Mouse (Mus musculus) heart, postnatal 36 days (tissue): ENCODE data around the gene Rab14. TPM values are rescaled to one million over a fixed set of nuclear protein-coding genes. Genes with fewer than 3 reads are reported as not detected.

Experiments used
- DNase-seq, 2 experiments: peaks; one replicate each; pipeline ENCODE4 v3.0.0; 2021 to 2022
- intact Hi-C: fragments of 180-260 bp; cut with DNase I; formaldehyde crosslinking; loops from one replicate; pipeline ENCODE4 v1.15.1; 2025
- total RNA-seq, 2 experiments: library from RNA; stranded (reverse); gene quantifications; 2 replicates each; pipeline ENCODE4 v1.2.3; 2021

Rab14 gene
- total RNA-seq, 2 experiments from 2014 or later: 133 to 134 TPM

DNA sequence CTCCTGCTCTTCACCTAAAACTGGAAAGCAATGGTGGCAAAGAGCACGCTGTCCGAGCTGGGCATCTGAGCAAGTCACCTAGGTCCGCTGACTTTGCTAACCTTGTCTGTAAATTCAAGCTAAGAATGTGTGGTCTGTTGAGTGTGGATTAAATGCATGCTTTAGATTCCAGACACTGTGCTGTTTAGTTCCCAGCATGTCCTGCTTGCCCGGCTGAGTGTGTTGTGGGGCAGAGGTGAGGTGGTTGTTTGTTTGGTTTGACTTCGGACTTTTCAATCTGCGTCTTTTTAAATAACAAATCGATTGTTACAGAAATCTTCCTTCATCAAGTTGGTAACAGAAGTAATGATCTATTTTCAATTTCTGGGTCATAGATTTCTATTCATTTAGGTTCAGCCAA lies 43.1 kb downstream of the Rab14 start:
- no peak for DNase-seq
- intact Hi-C loops: no loop called here

DNA sequence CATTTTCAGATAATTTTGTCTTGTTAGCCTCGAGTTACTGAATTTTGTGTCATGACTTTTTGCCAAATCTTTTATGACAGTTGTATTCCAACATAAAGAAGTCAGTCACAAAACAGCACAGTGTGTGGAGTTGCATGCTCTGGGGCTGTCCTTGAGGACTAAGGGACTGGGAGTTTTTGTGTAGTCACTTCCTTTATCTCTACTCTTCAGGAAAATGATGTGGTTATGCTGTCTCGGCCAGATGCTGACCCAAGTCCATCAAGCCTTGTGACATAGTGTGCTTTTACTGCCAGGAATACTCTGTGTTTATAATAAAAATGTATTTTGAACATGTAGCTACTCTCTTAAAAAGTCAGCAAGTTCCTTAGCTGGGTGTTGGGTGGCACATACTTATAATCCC lies 43.9 kb downstream of the Rab14 start:
- intact Hi-C loops: no loop called here
- no peak for DNase-seq

DNA sequence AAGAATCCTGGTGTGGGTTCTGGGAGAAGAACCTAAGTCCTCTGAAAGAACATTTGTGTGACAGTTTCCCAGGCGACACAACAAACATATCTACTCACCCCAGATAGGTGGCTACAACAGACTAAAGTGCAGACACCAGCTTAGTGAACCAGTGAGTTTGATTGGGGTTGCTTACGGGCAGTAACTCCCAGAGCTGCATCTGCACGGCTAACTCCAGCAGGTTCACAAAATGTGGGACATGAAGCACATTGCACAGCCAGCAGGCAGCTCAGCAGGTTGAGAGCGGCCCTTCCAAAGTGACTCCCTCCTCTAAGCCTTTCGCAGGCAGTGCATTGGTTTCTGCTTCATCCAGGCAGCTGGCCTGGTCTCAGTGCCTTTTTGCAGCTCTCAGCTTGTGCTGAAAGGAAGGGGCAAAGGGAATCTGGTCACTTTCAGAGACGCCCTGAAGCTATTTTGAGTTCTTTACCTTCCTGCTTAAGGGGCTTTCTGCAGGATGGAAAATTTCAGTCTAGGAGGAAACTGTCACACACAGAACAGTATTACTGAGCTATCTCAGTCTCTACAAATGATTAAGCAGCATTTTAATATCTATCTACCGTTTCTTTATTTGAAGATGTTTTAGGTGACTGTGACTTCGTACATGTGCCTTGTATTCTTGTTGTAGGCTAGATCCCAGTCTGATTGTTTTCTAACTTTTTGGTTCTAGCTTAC lies 46.9 kb downstream of the Rab14 start:
- intact Hi-C loops: no loop called here
- no peak for DNase-seq

DNA sequence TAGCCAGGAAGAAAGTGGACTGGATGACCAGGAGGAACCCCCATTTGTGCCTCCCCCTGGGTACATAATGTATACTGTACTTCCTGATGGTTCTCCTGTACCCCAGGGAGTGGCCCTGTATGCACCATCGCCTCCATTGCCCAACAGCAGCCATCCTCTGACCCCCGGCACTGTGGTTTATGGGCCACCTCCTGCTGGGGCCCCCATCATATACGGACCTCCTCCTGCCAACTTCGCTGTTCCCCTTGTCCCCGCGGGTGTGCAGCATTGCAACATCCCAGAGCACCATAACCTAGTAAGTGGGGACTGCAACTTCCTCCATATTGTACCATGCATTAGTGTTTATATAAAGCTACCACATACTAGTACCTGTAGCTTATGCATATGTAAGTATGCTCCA lies 47.7 kb downstream of the Rab14 start:
- no peak for DNase-seq
- intact Hi-C loops: no loop called here

DNA sequence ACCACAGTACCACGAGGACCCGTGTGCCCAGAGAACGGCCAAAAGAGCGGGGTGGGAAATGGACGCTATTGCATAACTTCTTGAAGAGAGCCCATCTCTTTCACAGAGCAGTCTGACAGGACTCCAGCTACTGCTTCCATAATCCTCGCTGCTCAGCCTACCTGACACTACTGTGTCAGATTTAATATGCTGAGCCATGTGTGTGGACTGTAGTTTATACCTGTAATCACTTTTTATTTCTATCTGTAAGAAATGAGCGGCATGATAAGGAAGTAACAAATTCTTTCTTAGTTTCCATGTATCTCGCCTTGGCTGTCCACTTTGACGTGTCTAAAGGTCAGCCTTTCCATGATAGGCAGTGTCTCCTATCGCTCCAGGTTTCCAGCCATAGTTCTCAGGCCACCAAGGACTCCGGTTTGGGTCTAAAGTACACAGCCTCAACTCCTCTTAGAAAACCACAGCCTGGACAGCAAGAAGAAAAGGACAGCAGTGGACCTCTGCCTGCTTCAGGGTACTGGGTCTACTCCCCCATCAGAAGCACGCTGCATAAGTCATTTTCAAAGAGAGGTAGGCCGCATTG lies 49.5 kb downstream of the Rab14 start:
- no peak for DNase-seq
- intact Hi-C loops: no loop called here

DNA sequence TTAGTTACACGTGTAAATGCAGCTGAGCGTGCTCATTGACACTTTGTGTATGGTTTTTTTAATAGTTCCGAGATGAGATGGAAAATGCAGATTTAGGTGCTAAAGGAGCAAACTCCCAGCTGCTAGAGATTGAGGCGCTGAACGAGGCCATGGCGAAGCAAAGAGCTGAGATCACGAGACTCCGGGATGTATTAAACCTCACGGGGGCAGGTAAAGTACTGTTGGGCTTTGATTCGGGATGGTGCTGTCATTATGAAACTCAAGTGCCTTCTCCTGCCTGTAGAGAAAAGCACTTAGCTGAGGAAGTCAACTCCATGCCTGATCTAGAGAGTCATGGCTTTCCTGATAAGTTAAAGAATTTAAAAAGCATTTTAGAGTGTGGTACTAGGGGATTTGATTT lies 52.1 kb downstream of the Rab14 start:
- intact Hi-C loops: no loop called here
- DNase-seq: no peak

DNA sequence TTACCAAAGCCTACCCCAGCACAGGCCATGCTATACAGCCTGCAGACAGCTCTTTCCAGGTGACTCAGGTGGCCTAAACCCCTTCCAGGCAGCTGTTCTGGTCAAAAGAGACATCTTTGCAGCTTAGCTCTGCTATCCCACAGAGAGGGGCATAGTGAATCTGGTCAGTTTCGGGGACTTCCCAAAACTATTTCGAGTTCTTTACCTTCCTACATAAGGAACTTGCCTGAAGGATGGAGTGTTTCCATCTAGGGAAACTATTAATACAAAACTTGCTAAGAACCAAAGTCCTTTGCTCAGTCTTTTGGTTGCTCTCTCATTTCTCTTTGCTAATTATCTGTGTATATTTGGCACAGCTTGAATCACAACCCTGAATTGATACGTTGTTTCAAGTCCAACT lies 59.2 kb downstream of the Rab14 start:
- intact Hi-C loops: no loop called here
- DNase-seq: no peak

DNA sequence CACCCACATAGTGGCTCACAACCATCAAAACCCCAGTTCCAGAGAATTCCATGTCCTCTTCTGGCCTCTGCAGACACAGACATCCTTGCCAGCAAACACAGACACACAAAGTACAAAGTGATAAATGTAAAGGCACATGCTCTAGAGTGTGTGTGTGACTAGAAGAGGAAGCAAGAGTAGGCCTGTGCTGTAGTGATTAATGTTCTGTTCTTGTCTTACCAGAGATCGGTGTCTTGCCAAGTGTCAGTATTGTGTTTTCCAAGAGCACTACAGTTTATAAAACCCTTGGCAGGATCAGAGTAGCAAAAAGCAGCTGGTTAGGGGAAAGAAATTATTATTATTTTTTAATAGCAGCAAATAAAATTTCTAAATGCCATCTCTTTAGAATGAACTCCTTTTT lies 62.3 kb downstream of the Rab14 start:
- DNase-seq: no peak
- intact Hi-C loops: no loop called here

DNA sequence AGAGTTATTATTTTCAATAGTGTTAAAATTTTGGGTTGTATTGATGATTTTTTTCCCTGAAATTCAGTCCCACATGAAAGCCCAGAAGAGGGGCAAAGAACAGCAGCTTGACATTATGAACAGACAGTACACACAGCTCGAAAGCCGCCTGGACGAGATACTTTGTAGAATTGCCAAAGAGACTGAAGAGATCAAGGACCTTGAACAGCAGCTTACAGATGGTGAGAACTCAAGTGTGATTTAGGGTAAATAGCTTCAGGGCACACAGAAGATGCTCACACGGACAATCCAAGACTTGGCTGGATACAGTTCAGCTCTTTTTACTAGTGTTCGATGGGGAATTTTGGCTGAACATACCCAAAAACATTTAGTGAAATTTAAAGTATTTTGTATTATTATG lies 67.0 kb downstream of the Rab14 start:
- intact Hi-C loops: loop anchor here (2.0 kb wide), 1 partner anchor 25 kb away; the partner anchor contains the start of gene Cntrl
- DNase-seq: no peak

DNA sequence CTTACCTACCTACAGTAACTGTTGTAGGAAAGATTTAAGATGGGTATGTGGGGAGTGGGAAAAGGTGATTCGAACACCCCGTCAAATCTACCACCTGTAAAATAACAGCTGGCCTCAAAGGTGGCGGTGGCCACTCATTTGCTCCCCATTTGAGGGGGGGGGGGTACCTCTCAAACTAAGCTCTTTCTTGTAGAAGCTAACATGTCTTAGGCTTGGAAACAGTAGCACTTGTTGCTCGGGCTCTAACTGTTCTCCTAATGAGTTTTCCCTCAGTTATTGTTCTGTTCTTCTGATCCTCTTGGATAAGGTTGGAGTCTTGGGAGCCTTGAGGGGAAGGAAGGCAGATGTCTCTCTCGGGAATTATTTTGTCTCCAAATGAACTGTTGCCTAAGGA lies 68.3 kb downstream of the Rab14 start:
- intact Hi-C loops: loop anchor here (2.0 kb wide), 1 partner anchor 24 kb away; the partner anchor contains the start of gene Cntrl
- no peak for DNase-seq

DNA sequence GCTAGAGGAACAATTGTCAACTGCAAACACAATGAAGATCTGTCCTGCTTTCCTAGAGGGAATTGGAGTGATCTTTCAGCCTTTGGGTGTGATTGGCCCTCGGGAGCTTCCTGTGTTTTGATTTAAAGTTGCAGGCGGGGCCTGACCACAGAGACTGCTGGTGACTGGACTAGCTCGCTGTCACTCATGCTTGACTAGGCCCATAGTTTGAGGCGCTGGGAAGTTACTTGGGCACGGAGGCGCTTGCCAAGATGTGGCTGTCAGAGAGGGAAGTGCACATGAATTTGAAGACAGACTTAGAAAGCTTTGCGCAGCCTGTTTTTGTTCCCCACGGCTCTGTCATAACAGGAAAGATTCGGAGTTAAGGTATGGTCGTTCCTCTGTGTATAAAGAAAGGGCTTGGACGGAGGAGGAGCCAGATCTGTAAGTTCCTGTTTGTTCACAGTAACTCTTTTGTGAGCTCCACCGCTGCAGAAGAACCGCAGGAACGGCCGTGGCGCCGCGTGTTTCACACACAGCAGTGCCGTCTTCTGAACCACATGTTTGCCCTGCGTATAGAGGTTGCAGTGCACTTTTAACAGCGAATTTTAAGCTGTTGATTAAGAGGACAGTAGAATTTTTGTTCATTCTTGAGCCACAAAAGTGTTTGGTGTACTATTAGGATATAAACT lies 68.8 kb downstream of the Rab14 start:
- peak; percentile 98 to 99 for DNase-seq
- intact Hi-C loops: loop anchor here (2.0 kb wide), 1 partner anchor 23 kb away; the partner anchor contains the start of gene Cntrl

DNA sequence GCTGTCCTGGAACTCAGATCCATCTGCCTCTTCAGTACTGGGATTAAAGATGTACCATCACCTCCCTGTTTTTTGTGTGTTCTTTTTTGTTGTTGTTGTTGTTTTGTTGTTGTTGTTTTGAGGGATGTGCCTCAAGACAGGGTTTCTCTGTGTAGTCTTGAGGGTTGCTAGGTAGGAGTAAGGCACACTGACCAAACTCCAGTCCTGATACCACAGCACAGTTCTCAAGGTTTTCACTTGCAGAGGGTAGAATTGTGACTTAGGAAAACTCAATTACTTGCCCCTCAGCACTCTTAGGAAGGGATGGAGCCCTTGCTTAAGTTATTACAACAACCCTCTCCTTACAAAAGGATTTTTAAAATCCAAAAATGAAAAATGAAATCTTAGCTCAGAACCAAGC lies 69.4 kb downstream of the Rab14 start:
- intact Hi-C loops: no loop called here
- no peak for DNase-seq

Other genes with a start within 250 kb of the Rab14 start
- 1 to 10 TPM in 1 of 2 experiments, under 1 TPM in 1; 1.00 to 1.8 TPM for gene Traf1, start 239.3 kb downstream of the Rab14 start, total RNA-seq
- not detected for gene Hc, start 139.7 kb downstream of the Rab14 start, total RNA-seq
- under 1 TPM in 1 of 2 experiments, not detected in 1; 0.27 TPM for gene AI182371, start 99.6 kb downstream of the Rab14 start, total RNA-seq
- gene Cntrl, start 91.6 kb downstream of the Rab14 start, total RNA-seq: 1 to 10 TPM; 6.9 to 8.0 TPM
- gene Gsn, start 55.3 kb upstream of the Rab14 start, total RNA-seq: 100 to 1,000 TPM; 969 to 984 TPM
- gene Stom, start 135.9 kb upstream of the Rab14 start, total RNA-seq: 10 to 100 TPM; 79.9 to 88.4 TPM
- gene 4930568D16Rik, start 166.6 kb upstream of the Rab14 start, total RNA-seq: not detected
- not detected for gene 4930402F06Rik, start 196.1 kb upstream of the Rab14 start, total RNA-seq